Mouse (Mus musculus): ENCODE data around the gene Phldb1.
"Not testable (repeated sequence)": the region's sequence is repeated elsewhere in the genome, so short reads cannot be mapped to it uniquely, and the experiment has no call there.

Gene Phldb1

GRCm38 (mm10) chr9:44734524-44735494, at the start of gene Phldb1:
Gene Phldb1 (minus strand): TSS chr9:44735198.
- no peak for DNase-seq (ENCODE audit: low read depth in 1 of 2, low spot score in 2 of 2)

DNA sequence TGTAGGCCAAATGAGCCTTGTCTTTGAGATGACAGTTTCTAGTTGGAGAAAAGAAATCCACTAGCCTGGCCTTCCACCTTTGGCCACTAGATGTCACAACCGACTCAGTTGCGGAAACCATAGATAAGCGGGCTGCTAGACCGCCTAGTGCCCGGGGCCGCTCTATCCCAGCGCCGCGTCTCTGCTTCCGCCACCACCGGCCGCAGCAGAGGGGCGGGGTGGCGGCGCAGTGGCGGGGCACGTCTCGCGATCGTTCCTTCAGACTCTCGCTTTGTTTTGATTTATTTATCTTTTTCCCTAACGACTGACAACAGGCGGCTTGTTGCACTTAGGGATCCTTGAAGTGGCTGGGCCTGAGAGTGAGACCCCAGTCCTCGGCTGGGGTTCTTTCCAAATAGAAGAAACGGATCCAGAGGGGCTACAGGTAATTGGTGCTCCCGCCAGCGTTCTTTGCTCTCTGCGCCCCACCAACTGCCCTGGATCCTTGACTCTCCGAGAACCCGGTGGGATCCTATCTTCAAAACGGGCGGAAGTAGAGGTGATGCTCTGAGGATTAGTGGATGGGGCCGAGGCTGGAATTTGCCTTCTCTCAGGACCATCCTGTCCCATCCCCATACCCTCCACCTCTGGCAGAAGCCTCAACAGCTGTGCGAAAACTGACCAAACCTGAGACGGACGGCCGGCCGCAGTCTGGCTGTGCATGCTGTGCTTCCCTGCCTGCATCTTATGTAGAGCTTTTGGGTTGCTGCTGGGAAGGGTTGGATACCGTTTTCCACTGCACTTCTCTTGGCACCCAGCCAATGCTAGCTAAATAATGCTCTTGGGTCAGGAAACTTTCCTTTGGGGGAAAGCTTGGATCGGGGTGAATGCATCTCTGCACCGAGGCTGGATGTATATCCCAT, 38.0 kb upstream of the Phldb1 start:
- peak; percentile 83 to 87 for DNase-seq (ENCODE audit: low read depth in 1 of 2, low spot score in 2 of 2)

GRCm38 (mm10) chr9:44772392-44772749, 37.4 kb upstream of the Phldb1 start:
- DNase-seq (ENCODE audit: low read depth in 1 of 2, low spot score in 2 of 2): no peak

DNA sequence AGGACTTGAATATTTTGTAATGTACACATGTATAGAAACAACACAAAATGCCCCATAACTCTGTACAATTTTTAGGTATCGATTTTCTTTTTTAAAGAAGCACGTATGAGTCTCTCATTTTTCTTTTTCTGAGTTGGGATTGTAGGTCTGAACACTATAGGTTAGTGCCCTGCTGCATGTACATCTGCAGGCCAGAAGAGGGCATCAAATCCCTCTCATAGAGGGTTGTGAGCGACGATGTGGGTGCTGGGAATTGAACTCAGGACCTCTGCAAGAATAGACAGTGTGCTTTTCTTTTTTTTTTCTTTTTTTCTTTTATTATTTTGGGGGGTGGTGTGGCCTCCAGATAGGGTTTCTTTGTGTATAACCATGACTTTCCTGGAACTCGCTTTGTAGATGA, 36.4 kb upstream of the Phldb1 start:
- DNase-seq (ENCODE audit: low read depth in 1 of 2, low spot score in 2 of 2): no peak

DNA sequence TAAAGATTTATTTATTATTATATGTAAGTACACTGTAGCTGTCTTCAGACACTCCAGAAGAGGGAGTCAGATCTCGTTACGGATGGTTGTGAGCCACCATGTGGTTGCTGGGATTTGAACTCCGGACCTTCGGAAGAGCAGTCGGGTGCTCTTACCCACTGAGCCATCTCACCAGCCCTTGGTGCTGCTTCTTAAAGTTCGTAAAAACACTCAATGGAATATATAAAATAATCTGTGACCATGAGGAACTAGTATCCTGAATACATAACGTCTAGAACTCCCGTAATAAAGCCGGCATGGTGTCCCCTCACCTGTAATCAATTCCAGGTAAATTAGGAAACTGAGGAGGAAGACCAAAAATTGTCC, 33.0 kb upstream of the Phldb1 start:
- DNase-seq (ENCODE audit: low read depth in 1 of 2, low spot score in 2 of 2): not testable (repeated sequence)

DNA sequence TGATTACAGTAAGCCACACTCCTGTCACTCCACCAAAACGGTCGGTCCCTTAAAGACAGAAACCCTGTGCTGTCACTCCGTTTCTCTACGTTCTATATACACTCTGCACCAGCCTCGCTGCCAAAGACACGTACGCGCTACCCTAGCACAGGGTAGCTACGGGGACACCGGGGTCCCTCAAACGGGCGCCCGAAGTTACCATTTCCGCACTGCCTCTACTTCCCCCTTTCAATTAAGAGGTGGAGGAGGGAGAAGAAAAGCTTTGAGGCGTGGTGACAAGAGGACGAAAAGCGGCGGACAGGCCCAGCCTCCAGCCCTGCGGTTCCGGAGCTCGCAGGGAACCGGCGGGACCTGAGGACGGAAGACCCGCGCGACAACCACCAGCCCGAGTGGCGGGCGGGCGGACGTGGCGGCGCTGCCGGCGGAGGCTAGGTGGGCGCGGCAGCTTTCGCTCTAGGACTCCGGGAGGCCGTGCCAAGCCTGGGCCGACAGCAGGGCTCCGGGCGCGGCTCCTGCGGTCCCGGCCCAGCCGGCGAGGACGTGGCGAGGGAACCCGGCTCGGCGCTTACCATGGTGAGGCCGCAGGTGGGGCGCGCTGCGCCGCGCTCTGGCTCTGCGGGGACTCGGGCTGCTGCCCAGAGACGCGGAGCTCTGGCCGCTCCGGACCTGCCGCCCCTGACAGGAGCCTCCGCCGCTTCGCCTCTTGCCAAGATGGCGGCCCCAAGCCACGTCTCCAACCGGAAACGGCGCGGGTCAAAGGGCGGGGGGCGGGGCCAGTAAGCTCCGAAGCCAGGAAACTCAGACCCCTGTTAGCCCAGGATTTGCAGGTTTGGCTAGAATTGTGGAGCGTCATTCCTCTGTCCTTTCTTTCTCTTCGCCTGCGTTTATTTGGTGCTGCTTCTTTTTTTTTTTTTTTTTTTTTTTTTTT, 32.4 kb upstream of the Phldb1 start, which contains the start of the genes Arcn1 and Ift46:
TSS of gene Arcn1 (minus strand) at position 745 of the 928 bp plus-strand sequence.
TSS of gene Ift46 (plus strand) at position 808 of the 928 bp plus-strand sequence.
- DNase-seq (ENCODE audit: low read depth in 1 of 2, low spot score in 2 of 2): peak; percentile 37 to 59

DNA sequence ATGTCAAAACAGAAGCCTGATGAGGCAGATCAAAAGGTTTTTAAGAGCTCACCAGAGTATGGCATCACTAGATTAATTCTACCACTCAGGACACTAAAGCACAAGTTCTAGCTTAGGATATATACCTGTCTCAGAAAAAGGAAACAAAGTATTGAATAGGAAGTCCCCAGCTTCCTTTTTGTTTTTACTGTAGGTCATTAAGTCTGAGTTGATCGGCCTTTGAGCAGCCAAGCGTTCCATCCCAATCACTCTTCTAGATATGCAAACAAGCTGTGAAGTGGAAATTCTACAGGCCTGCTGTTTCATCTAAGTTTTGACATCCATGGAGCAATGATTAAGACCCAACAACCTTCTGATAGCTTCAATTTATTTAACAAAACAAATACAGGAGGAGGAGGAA, 25.9 kb upstream of the Phldb1 start:
- no peak for DNase-seq (ENCODE audit: low read depth in 1 of 2, low spot score in 2 of 2)

- DNase-seq (ENCODE audit: low read depth in 1 of 2, low spot score in 2 of 2): no peak
Observed at GRCm38 (mm10) chr9:44748473-44748872, 13.5 kb upstream of the Phldb1 start.

DNA sequence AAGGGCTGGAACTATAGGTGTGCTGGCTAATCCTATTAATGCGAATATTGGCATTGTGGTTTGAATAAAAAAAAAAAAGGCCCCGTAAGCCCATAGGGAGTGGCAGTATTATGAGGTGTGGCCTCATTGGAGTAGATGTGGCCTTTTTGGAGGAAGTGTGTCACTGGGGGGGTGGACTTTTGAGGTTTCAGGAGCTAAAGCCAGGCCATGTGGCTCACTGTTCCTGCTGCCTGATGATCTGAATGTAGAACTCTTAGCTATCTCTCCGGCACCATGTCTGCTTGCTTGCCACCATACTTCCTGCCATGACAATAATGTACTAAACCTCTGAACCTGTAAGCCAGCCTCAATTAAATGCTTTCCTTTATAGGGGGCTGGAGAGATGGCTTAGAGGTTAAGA, 12.3 kb upstream of the Phldb1 start:
- DNase-seq (ENCODE audit: low read depth in 1 of 2, low spot score in 2 of 2): no peak

- no peak for DNase-seq (ENCODE audit: low read depth in 1 of 2, low spot score in 2 of 2)
Observed at GRCm38 (mm10) chr9:44746666-44747065, 11.7 kb upstream of the Phldb1 start.

GRCm38 (mm10) chr9:44745371-44745770, 10.4 kb upstream of the Phldb1 start:
- DNase-seq (ENCODE audit: low read depth in 1 of 2, low spot score in 2 of 2): no peak

GRCm38 (mm10) chr9:44740663-44741192, 5.7 kb upstream of the Phldb1 start:
- no peak for DNase-seq (ENCODE audit: low read depth in 1 of 2, low spot score in 2 of 2)

DNA sequence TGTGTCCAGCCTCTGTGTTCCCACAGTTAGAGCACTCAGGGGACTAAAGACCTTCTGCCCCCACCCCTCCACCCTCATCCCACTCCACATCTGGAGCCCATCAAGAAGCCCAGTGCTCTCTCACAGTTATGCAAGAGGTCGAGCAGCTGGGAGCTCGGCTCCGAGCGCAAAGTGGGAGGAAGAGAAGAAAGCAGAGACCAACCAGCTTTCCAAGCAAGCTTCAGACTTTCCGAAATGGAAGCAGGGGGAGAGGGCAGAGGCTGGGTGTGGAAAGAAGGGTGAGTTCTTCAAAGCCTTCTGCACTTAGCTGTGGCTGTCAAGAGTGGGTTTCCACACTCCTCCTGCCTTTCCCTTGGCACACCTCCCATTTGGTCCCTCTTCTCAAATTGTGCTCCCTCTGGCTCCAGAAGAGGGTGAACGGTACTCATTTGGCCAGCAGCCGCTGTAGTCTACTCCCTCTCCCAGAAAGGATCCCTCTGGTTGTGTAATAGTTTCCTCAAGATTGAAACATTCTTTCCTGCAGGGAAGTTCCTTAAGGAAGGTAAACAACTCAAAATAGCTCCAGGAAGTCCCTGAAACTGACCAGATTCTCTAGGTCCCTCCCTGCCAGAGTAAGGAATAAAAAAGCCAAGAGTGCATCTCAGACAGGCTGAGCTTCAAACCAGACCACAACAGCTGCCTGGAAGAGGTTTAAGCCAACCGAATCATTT, 2.4 kb upstream of the Phldb1 start:
- no peak for DNase-seq (ENCODE audit: low read depth in 1 of 2, low spot score in 2 of 2)

DNA sequence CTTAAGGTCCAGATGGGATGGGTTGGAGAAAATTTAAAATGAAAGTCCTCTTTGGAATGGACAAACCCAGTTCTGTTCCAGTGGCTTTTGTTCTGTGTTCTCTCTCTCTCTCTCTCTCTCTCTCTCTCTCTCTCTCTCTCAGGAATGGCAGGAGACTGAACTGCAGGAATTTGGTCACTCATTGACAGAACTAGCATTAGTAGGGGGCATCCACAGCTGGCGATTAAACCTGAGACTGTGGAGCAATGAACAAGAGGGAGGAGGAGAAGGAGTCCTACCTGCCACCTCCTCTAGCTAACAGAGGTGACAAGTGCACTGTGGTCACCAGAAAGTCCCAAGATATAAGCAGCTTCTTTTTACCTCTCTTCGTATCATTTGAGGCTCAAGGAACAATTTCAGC, 1.3 kb upstream of the Phldb1 start:
- DNase-seq (ENCODE audit: low read depth in 1 of 2, low spot score in 2 of 2): no peak

GRCm38 (mm10) chr9:44735886-44736285, 888 bp upstream of the Phldb1 start:
- no peak for DNase-seq (ENCODE audit: low read depth in 1 of 2, low spot score in 2 of 2)

- peak; percentile 24 to 73 for DNase-seq (ENCODE audit: low read depth in 1 of 2, low spot score in 2 of 2)
Observed at GRCm38 (mm10) chr9:44733671-44734523, 1.1 kb downstream of the Phldb1 start.

- no peak for DNase-seq (ENCODE audit: low read depth in 1 of 2, low spot score in 2 of 2)
Observed at GRCm38 (mm10) chr9:44732921-44733530, 2.0 kb downstream of the Phldb1 start.

DNA sequence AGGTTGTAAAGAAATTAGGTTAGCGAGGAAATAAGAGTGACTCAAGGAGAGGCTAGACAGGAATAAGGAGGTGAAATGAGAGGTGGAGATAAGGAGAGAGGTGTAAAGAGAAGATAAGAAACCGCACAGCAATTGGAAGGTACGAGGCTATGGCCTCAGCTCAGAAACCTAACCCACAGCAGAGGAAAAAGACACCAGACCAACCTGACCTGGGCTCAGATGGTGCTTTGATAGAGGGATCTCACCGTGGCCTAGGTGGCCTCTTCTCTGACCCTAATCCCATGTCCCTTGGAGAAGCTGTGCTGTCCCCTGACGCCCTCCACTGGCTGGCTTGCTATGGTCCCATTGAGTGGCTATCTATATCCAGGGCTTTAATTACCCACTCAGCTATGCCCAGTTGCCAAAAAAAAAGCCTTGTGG, 2.9 kb downstream of the Phldb1 start:
- DNase-seq (ENCODE audit: low read depth in 1 of 2, low spot score in 2 of 2): no peak
